Mouse (Mus musculus) E14TG2a.4 (cell line): Measurements from ENCODE around the gene Ankra2.

Source experiments
- CTCF ChIP-seq: conservative IDR thresholded peaks from 2 replicates; pipeline ENCODE4 v1.5.1; 2014; ENCODE audit warnings: low read length
- NANOG ChIP-seq: IDR thresholded peaks from 2 replicates; pipeline ENCODE4 v1.6.1; 2014; ENCODE audit warnings: borderline replicate concordance, low read length, mixed read lengths
- POU5F1 ChIP-seq: IDR thresholded peaks from 2 replicates; pipeline ENCODE4 v1.6.1; 2014; ENCODE audit warnings: low read length, borderline replicate concordance

GRCm38 (mm10) chr13:98305257-98305656 is 42.4 kb downstream of the Ankra2 start:
- TF ChIP-seq POU5F1, result no peak
- no peak for TF ChIP-seq CTCF
- no peak for TF ChIP-seq NANOG
